Mouse (Mus musculus): ENCODE results near the gene Fam53b. TPM values are rescaled to one million over a fixed set of nuclear protein-coding genes. Genes with fewer than 3 reads are reported as not detected.
A peak's percentile ranks its signal among the peaks of the same experiment; 100 is the strongest.

Fam53b gene
- polyA plus RNA-seq, 1 experiment from 2014 or later = 11.9 TPM

GRCm38 (mm10) chr7:132702024-132702423 lies 111.7 kb downstream of the Fam53b start:
- H3K27me3 ChIP-seq (ENCODE audit: control insufficient read depth, insufficient read depth, low read length) = no peaks in the 10 kb centered on the region
- no peak overlapping the region for H3K4me3 ChIP-seq (ENCODE audit: low read depth, low read length)
- no peak overlapping the region for H3K4me2 ChIP-seq
- no peak overlapping the region for H3K9ac ChIP-seq (ENCODE audit: low read depth, low read length)
- no peak for ATAC-seq (replicated peaks; ENCODE audit: insufficient number of reproducible peaks, low FRiP score, low TSS enrichment)
- H3K9me3 ChIP-seq (replicated peaks; ENCODE audit: control insufficient read depth, low read length) = no peaks in the 10 kb centered on the region
- no peaks in the 10 kb centered on the region for H3K36me3 ChIP-seq (ENCODE audit: control insufficient read depth, insufficient read depth, low read length)
- peaks cover 7% of the 10 kb centered on the region; the same call in 1 of the 2 replicates for H3K4me1 ChIP-seq (ENCODE audit: control insufficient read depth, insufficient read depth, low read length)
- WGBS (ENCODE audit: insufficient replicate concordance) = 89% methylated on average over 3 of the region's 3 CpGs
- no peak overlapping the region for H3K27ac ChIP-seq (ENCODE audit: low read depth, low read length)

DNA sequence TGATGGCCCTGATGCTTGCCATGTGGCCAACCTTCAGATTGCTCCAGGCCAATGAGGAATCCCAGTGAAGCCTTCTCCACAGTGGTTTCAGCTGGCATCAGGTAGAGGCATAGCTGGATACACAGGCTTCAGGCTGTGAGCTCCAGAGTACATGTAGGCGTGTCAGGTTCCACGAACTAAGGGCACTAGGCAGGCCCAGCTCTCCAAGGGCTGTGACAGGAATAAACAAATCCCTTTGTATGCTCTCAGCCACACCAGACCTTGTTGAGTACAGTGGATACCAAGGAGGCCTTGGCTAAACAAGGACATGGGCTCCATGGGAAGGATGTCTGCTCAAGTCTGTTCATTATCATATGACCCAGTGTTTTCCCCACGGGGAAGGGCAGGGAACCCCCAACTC lies 112.3 kb downstream of the Fam53b start:
- Histone ChIP-seq H3K27ac (ENCODE audit: low read depth, low read length) (no peak overlapping the region), H3K36me3 (ENCODE audit: control insufficient read depth, insufficient read depth, low read length) (no peaks in the 10 kb centered on the region), H3K27me3 (ENCODE audit: control insufficient read depth, insufficient read depth, low read length) (no peaks in the 10 kb centered on the region), H3K4me1 (ENCODE audit: control insufficient read depth, insufficient read depth, low read length) (peaks cover 7% of the 10 kb centered on the region; the same call in 1 of the 2 replicates), H3K9ac (ENCODE audit: low read depth, low read length) (no peak overlapping the region), H3K9me3 (replicated peaks; ENCODE audit: control insufficient read depth, low read length) (no peaks in the 10 kb centered on the region), H3K4me3 (ENCODE audit: low read depth, low read length) (no peak overlapping the region), H3K4me2 (no peak overlapping the region)
- no peak for ATAC-seq (replicated peaks; ENCODE audit: insufficient number of reproducible peaks, low FRiP score, low TSS enrichment)
- 80% methylated on average over 3 of the region's 3 CpGs for WGBS (ENCODE audit: insufficient replicate concordance)

GRCm38 (mm10) chr7:132700107-132700506 lies 113.6 kb downstream of the Fam53b start:
- Histone ChIP-seq H3K4me1 (ENCODE audit: control insufficient read depth, insufficient read depth, low read length) (peaks cover 7% of the 10 kb centered on the region; the same call in 1 of the 2 replicates), H3K36me3 (ENCODE audit: control insufficient read depth, insufficient read depth, low read length) (no peaks in the 10 kb centered on the region), H3K27ac (ENCODE audit: low read depth, low read length) (no peak overlapping the region), H3K4me3 (ENCODE audit: low read depth, low read length) (no peak overlapping the region), H3K27me3 (ENCODE audit: control insufficient read depth, insufficient read depth, low read length) (no peaks in the 10 kb centered on the region), H3K4me2 (no peak overlapping the region), H3K9me3 (replicated peaks; ENCODE audit: control insufficient read depth, low read length) (no peaks in the 10 kb centered on the region), H3K9ac (ENCODE audit: low read depth, low read length) (no peak overlapping the region)
- WGBS (ENCODE audit: insufficient replicate concordance) = 65% methylated on average over 4 of the region's 4 CpGs
- no peak for ATAC-seq (replicated peaks; ENCODE audit: insufficient number of reproducible peaks, low FRiP score, low TSS enrichment)

DNA sequence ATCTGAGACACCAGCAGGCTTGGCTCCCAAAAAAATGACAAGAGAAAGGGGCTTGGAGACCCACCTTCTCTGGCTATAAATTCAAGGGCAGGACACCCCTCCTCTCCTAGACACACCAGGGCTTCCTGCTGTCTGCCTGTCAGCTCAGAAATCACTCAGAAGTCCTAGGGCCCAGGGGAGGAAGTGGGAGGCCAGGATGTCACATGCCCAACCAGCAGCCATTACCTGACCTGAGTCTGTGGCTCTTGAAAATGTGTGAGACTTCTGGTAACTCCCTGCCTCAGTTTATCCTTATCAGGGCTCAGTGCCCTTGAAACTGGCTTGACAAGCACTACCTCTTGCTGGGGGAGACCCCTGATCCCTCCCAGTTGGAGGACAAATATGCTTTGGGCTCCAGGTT lies 114.0 kb downstream of the Fam53b start:
- no peak overlapping the region for H3K27ac ChIP-seq (ENCODE audit: low read depth, low read length)
- H3K4me1 ChIP-seq (ENCODE audit: control insufficient read depth, insufficient read depth, low read length) = peaks cover 7% of the 10 kb centered on the region; the same call in 1 of the 2 replicates
- no peak for ATAC-seq (replicated peaks; ENCODE audit: insufficient number of reproducible peaks, low FRiP score, low TSS enrichment)
- H3K9me3 ChIP-seq (replicated peaks; ENCODE audit: control insufficient read depth, low read length) = no peaks in the 10 kb centered on the region
- no peak overlapping the region for H3K9ac ChIP-seq (ENCODE audit: low read depth, low read length)
- H3K36me3 ChIP-seq (ENCODE audit: control insufficient read depth, insufficient read depth, low read length) = no peaks in the 10 kb centered on the region
- no peak overlapping the region for H3K4me2 ChIP-seq
- H3K27me3 ChIP-seq (ENCODE audit: control insufficient read depth, insufficient read depth, low read length) = no peaks in the 10 kb centered on the region
- H3K4me3 ChIP-seq (ENCODE audit: low read depth, low read length) = no peak overlapping the region

GRCm38 (mm10) chr7:132699165-132699564 lies 114.5 kb downstream of the Fam53b start:
- 68% methylated on average over 4 of the region's 4 CpGs for WGBS (ENCODE audit: insufficient replicate concordance)
- no peaks in the 10 kb centered on the region for H3K36me3 ChIP-seq (ENCODE audit: control insufficient read depth, insufficient read depth, low read length)
- H3K27me3 ChIP-seq (ENCODE audit: control insufficient read depth, insufficient read depth, low read length) = no peaks in the 10 kb centered on the region
- H3K9ac ChIP-seq (ENCODE audit: low read depth, low read length) = no peak overlapping the region
- H3K4me2 ChIP-seq = no peak overlapping the region
- H3K9me3 ChIP-seq (replicated peaks; ENCODE audit: control insufficient read depth, low read length) = no peaks in the 10 kb centered on the region
- no peak for ATAC-seq (replicated peaks; ENCODE audit: insufficient number of reproducible peaks, low FRiP score, low TSS enrichment)
- no peak overlapping the region for H3K4me3 ChIP-seq (ENCODE audit: low read depth, low read length)
- peaks cover 7% of the 10 kb centered on the region; the same call in 1 of the 2 replicates for H3K4me1 ChIP-seq (ENCODE audit: control insufficient read depth, insufficient read depth, low read length)
- no peak overlapping the region for H3K27ac ChIP-seq (ENCODE audit: low read depth, low read length)

DNA sequence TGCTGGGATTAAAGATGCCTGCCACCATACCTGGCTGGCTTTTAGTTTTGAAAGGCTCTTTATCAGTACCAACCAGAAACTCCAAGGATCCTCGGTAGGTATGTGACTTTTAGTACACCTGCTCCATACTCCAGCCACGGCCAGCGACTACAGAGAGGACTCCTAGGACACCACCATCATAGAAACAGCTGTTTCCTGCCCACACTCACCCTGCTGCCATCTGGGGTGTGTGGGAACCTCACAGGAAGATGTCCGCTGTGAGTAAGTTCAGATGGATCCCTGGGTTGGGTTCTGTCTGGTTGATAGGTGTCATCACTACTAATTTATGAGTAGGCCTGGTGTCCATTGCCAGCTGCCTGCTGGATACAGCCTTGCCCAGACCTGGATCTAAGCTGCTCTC lies 114.9 kb downstream of the Fam53b start:
- Histone ChIP-seq H3K4me3 (ENCODE audit: low read depth, low read length) (no peak overlapping the region), H3K36me3 (ENCODE audit: control insufficient read depth, insufficient read depth, low read length) (no peaks in the 10 kb centered on the region), H3K9me3 (replicated peaks; ENCODE audit: control insufficient read depth, low read length) (no peaks in the 10 kb centered on the region), H3K9ac (ENCODE audit: low read depth, low read length) (no peak overlapping the region), H3K27me3 (ENCODE audit: control insufficient read depth, insufficient read depth, low read length) (no peaks in the 10 kb centered on the region), H3K4me1 (ENCODE audit: control insufficient read depth, insufficient read depth, low read length) (peaks cover 7% of the 10 kb centered on the region; the same call in 1 of the 2 replicates), H3K4me2 (no peak overlapping the region), H3K27ac (ENCODE audit: low read depth, low read length) (no peak overlapping the region)
- ATAC-seq (replicated peaks; ENCODE audit: insufficient number of reproducible peaks, low FRiP score, low TSS enrichment) = no peak
- 83% methylated on average over 4 of the region's 4 CpGs for WGBS (ENCODE audit: insufficient replicate concordance)

GRCm38 (mm10) chr7:132697258-132697796 lies 116.4 kb downstream of the Fam53b start:
- no peak overlapping the region for H3K4me2 ChIP-seq
- H3K27me3 ChIP-seq (ENCODE audit: control insufficient read depth, insufficient read depth, low read length) = no peaks in the 10 kb centered on the region
- H3K9me3 ChIP-seq (replicated peaks; ENCODE audit: control insufficient read depth, low read length) = no peaks in the 10 kb centered on the region
- no peak overlapping the region for H3K4me3 ChIP-seq (ENCODE audit: low read depth, low read length)
- ATAC-seq (replicated peaks; ENCODE audit: insufficient number of reproducible peaks, low FRiP score, low TSS enrichment) = no peak
- H3K27ac ChIP-seq (ENCODE audit: low read depth, low read length) = no peak overlapping the region
- H3K4me1 ChIP-seq (ENCODE audit: control insufficient read depth, insufficient read depth, low read length) = peaks cover 7% of the 10 kb centered on the region; the same call in 1 of the 2 replicates
- H3K36me3 ChIP-seq (ENCODE audit: control insufficient read depth, insufficient read depth, low read length) = no peaks in the 10 kb centered on the region
- 76% methylated on average over 8 of the region's 8 CpGs for WGBS (ENCODE audit: insufficient replicate concordance)
- no peak overlapping the region for H3K9ac ChIP-seq (ENCODE audit: low read depth, low read length)

- Histone ChIP-seq H3K27ac (ENCODE audit: low read depth, low read length) (no peak overlapping the region), H3K27me3 (ENCODE audit: control insufficient read depth, insufficient read depth, low read length) (no peaks in the 10 kb centered on the region), H3K9ac (ENCODE audit: low read depth, low read length) (no peak overlapping the region), H3K9me3 (replicated peaks; ENCODE audit: control insufficient read depth, low read length) (no peaks in the 10 kb centered on the region), H3K36me3 (ENCODE audit: control insufficient read depth, insufficient read depth, low read length) (no peaks in the 10 kb centered on the region), H3K4me2 (no peak overlapping the region), H3K4me1 (ENCODE audit: control insufficient read depth, insufficient read depth, low read length) (peaks cover 13% of the 10 kb centered on the region), H3K4me3 (ENCODE audit: low read depth, low read length) (no peak overlapping the region)
- WGBS (ENCODE audit: insufficient replicate concordance) = 95% methylated on average over 2 of the region's 2 CpGs
- ATAC-seq (replicated peaks; ENCODE audit: insufficient number of reproducible peaks, low FRiP score, low TSS enrichment) = no peak
Observed at GRCm38 (mm10) chr7:132693561-132693960, 120.1 kb downstream of the Fam53b start.

GRCm38 (mm10) chr7:132692719-132693118 lies 121.0 kb downstream of the Fam53b start:
- Histone ChIP-seq H3K36me3 (ENCODE audit: control insufficient read depth, insufficient read depth, low read length) (no peaks in the 10 kb centered on the region), H3K27ac (ENCODE audit: low read depth, low read length) (no peak overlapping the region), H3K9me3 (replicated peaks; ENCODE audit: control insufficient read depth, low read length) (no peaks in the 10 kb centered on the region), H3K27me3 (ENCODE audit: control insufficient read depth, insufficient read depth, low read length) (no peaks in the 10 kb centered on the region), H3K9ac (ENCODE audit: low read depth, low read length) (no peak overlapping the region), H3K4me3 (ENCODE audit: low read depth, low read length) (no peak overlapping the region), H3K4me1 (ENCODE audit: control insufficient read depth, insufficient read depth, low read length) (peaks cover 22% of the 10 kb centered on the region), H3K4me2 (no peak overlapping the region)
- 0 out of 2 replicates have a peak, but pooled peaks have one; percentile 20 for ATAC-seq (replicated peaks; ENCODE audit: insufficient number of reproducible peaks, low FRiP score, low TSS enrichment)
- 81% methylated on average over 9 of the region's 9 CpGs for WGBS (ENCODE audit: insufficient replicate concordance)
